ENCODE assay signal across 12 mouse cellular contexts in genomic region chr14:60269333-60269732, GRCm38 (mm10). TPM values are rescaled to one million over a fixed set of nuclear protein-coding genes. Genes with fewer than 3 reads are reported as not detected.
DNase-seq lines count a peak whose midpoint lies in the region; ATAC-seq lines count a peak whose summit lies in the region.
"Had no signal": no experiment of that assay in that cellular context is flagged by ENCODE, and none has a peak within 500 bp of the region (broad histone marks: within the 10 kb centered on the region; RNA-seq: fewer than 3 reads in every experiment).

No protein-coding gene starts in this region.

- no peak for ATAC-seq in liver, embryonic 15.5 days (ENCODE audit: insufficient read depth)
- ATAC-seq: forebrain, embryonic 14.5 days had no signal

- no peaks in the 10 kb centered on the region for H3K27me3 ChIP-seq in liver, embryonic 15.5 days
- no peaks in the 10 kb centered on the region for H3K27me3 ChIP-seq in splenic B cell, adult 2 months (ENCODE audit: control insufficient read depth, insufficient read depth, low read length, poor library complexity, severe bottlenecking)
- no peaks in the 10 kb centered on the region for H3K27me3 ChIP-seq in midbrain, embryonic 10.5 days (ENCODE audit: low read depth, poor library complexity, severe bottlenecking)
- H3K27me3 ChIP-seq: hindbrain, embryonic 15.5 days had no signal

- DNase-seq in adrenal gland, postnatal 36 days = peak; percentile 9 to 12
- no peak for DNase-seq in adrenal gland, adult 18-20 months (ENCODE audit: low spot score in 2 of 2)
- peak; percentile 72 for DNase-seq in T-cell, adult 2 months (ENCODE audit: low spot score)
- DNase-seq in splenic B cell, adult 2 months (ENCODE audit: low read depth, low spot score) = peak; percentile 63
- no peak for DNase-seq in midbrain, embryonic 10.5 days (ENCODE audit: low spot score)
- DNase-seq in layer of hippocampus, postnatal 14 days (ENCODE audit: low spot score in 2 of 2) = no peak
- DNase-seq in adrenal gland, adult (ENCODE audit: inconsistent age in 2 of 2, low spot score in 1 of 2) = no peak

- H3K9ac ChIP-seq in liver, embryonic 15.5 days = no peak overlapping the region
- H3K9ac ChIP-seq: hindbrain, embryonic 15.5 days; liver, embryonic 14.5 days had no signal

- no peak overlapping the region for H3K4me3 ChIP-seq in liver, embryonic 15.5 days (replicated peaks)
- no peak overlapping the region for H3K4me3 ChIP-seq in midbrain, embryonic 10.5 days
- H3K4me3 ChIP-seq: hindbrain, embryonic 15.5 days; myocyte had no signal

- H3K27ac ChIP-seq in liver, embryonic 15.5 days (replicated peaks) = peak overlapping the region; percentile 51; the same call in 1 of the 2 replicates
- no peak overlapping the region for H3K27ac ChIP-seq in midbrain, embryonic 10.5 days (replicated peaks)
- H3K27ac ChIP-seq: hindbrain, embryonic 15.5 days; liver, embryonic 14.5 days had no signal

- peak overlapping the region; percentile 18 for H3K4me2 ChIP-seq in liver, embryonic 15.5 days
- H3K4me2 ChIP-seq: hindbrain, embryonic 15.5 days had no signal

- no peaks in the 10 kb centered on the region for H3K36me3 ChIP-seq in liver, embryonic 15.5 days (replicated peaks)
- no peaks in the 10 kb centered on the region for H3K36me3 ChIP-seq in splenic B cell, adult 2 months (ENCODE audit: control insufficient read depth, insufficient read depth, low read length, poor library complexity, severe bottlenecking)
- H3K36me3 ChIP-seq in midbrain, embryonic 10.5 days = no peaks in the 10 kb centered on the region
- H3K36me3 ChIP-seq: hindbrain, embryonic 15.5 days had no signal

- H3K4me1 ChIP-seq in liver, embryonic 15.5 days (replicated peaks) = peaks cover 27% of the 10 kb centered on the region
- H3K4me1 ChIP-seq in midbrain, embryonic 10.5 days = peaks cover 17% of the 10 kb centered on the region

- WGBS in liver, embryonic 15.5 days (ENCODE audit: insufficient replicate concordance) = 31% methylated on average over 6 of the region's 6 CpGs
- 89% methylated on average over 6 of the region's 6 CpGs for WGBS in midbrain, embryonic 10.5 days

- no peaks in the 10 kb centered on the region for H3K9me3 ChIP-seq in liver, embryonic 15.5 days (replicated peaks)
- H3K9me3 ChIP-seq in midbrain, embryonic 10.5 days (replicated peaks) = no peaks in the 10 kb centered on the region
- H3K9me3 ChIP-seq: hindbrain, embryonic 15.5 days had no signal

RNA-seq across cellular contexts. Expression of gene Mtmr6, which starts 4.3 kb away (rescaled TPM):
- total RNA-seq in adrenal gland, postnatal 36 days (2021) = 10 to 100 TPM; 49.1 to 54.7 TPM
- 10 to 100 TPM; 49.6 to 50.2 TPM for total RNA-seq in adrenal gland, adult 18-20 months (2021)
- 13.6 and 13.7 TPM in 2 replicates for polyA plus RNA-seq in liver, embryonic 15.5 days (2015; fragmentation: Nextera tagmentation; extraction: Ambion mirVana)
- 29.9 and 42.0 TPM in 2 replicates for polyA plus RNA-seq in midbrain, embryonic 10.5 days (2016; fragmentation: Nextera tagmentation; extraction: Ambion mirVana)
- 100 to 1,000 TPM; 102 to 106 TPM for total RNA-seq in layer of hippocampus, postnatal 14 days (2021)

RNA-seq across cellular contexts. Expression of gene Gm49336, which starts 18.0 kb away (rescaled TPM):
- 10 to 100 TPM; 35.7 to 47.4 TPM for total RNA-seq in adrenal gland, postnatal 36 days (2021)
- 10 to 100 TPM; 35.1 to 39.2 TPM for total RNA-seq in adrenal gland, adult 18-20 months (2021)
- 27.6 and 27.7 TPM in 2 replicates for polyA plus RNA-seq in liver, embryonic 15.5 days (2015; fragmentation: Nextera tagmentation; extraction: Ambion mirVana)
- polyA plus RNA-seq in midbrain, embryonic 10.5 days (2016; fragmentation: Nextera tagmentation; extraction: Ambion mirVana) = 61.0 and 62.6 TPM in 2 replicates
- 10 to 100 TPM; 82.2 to 86.4 TPM for total RNA-seq in layer of hippocampus, postnatal 14 days (2021)

RNA-seq across cellular contexts. Expression of gene Nupl1, which starts 18.1 kb away (rescaled TPM):
- total RNA-seq in adrenal gland, postnatal 36 days (2021) = not detected
- not detected for total RNA-seq in adrenal gland, adult 18-20 months (2021)
- polyA plus RNA-seq in liver, embryonic 15.5 days (2015; fragmentation: Nextera tagmentation; extraction: Ambion mirVana) = 0.05 TPM in 1 of 2 replicates, not detected in the other
- 0.09 TPM in 1 of 2 replicates, not detected in the other for polyA plus RNA-seq in midbrain, embryonic 10.5 days (2016; fragmentation: Nextera tagmentation; extraction: Ambion mirVana)
- total RNA-seq in layer of hippocampus, postnatal 14 days (2021) = not detected
- polyA plus RNA-seq: forebrain, embryonic 14.5 days; myocyte had no signal

Comparison
In these comparisons a context has a peak if more than half of its experiments do, and no peak if none do; other contexts are left out.
1. DNase-seq: peak in adrenal gland, postnatal 36 days (2 of 2), T-cell, adult 2 months (single experiment) and splenic B cell, adult 2 months (single experiment); none in adrenal gland, adult 18-20 months (0 of 2), midbrain, embryonic 10.5 days (single experiment), layer of hippocampus, postnatal 14 days (0 of 2) and adrenal gland, adult (0 of 2).